Mouse (Mus musculus): ENCODE measurements around the gene Ncam1.

Ncam1 gene

GRCm38 (mm10) chr9:49755214-49755613 is 43.5 kb downstream of the Ncam1 start:
- DNase-seq (ENCODE audit: low spot score in 2 of 2), result no peak

- no peak for DNase-seq (ENCODE audit: low spot score in 2 of 2)
Observed at GRCm38 (mm10) chr9:49751466-49751865, 47.3 kb downstream of the Ncam1 start.

- no peak for DNase-seq (ENCODE audit: low spot score in 2 of 2)
Observed at GRCm38 (mm10) chr9:49746176-49746575, 52.5 kb downstream of the Ncam1 start.

GRCm38 (mm10) chr9:49745696-49746095 is 53.0 kb downstream of the Ncam1 start:
- DNase-seq (ENCODE audit: low spot score in 2 of 2), result no peak

- no peak for DNase-seq (ENCODE audit: low spot score in 2 of 2)
Observed at GRCm38 (mm10) chr9:49744286-49744685, 54.4 kb downstream of the Ncam1 start.

- DNase-seq (ENCODE audit: low spot score in 2 of 2), result no peak
Observed at GRCm38 (mm10) chr9:49739935-49740334, 58.8 kb downstream of the Ncam1 start.

DNA sequence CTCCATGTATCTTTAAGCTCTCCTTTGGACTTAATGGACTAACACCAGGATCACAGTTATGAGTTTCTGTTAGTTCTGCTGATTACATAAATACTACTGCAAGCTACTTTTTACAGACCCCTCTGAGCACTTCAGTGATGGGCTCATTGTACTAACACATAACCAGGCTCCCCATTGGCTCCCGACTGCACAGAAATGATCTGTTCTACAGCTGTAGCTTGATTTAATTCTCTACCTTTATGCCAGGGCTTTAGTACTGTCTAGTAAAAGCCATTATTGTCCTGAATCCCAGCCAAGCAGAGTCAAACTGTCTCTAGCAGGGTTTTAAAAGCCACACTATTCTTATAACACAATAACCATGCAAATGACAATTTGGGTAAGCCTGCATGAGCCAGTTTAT is 60.2 kb downstream of the Ncam1 start:
- no peak for DNase-seq (ENCODE audit: low spot score in 2 of 2)

- DNase-seq (ENCODE audit: low spot score in 2 of 2), result no peak
Observed at GRCm38 (mm10) chr9:49737166-49737565, 61.6 kb downstream of the Ncam1 start.

GRCm38 (mm10) chr9:49734348-49735007 is 64.2 kb downstream of the Ncam1 start:
- DNase-seq (ENCODE audit: low spot score in 2 of 2), result no peak

DNA sequence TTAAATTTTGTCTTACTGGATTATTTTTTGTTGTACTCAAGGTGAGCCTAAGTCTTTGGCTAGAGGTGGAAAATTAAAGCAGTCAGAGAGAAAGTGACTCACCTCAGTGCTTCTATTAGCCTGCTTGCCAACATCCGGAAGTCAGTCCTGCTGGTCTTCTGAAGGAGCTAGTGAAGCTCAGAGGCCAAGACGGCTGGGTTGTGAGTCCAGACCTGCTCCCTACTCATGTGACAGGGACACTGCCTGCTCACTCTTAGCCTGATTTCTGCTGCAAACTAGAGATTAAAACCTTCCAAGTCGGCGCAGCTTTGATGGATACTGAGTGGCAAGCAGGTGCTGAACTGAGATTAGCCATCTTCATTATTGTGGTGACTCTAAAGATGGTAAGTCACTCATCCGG is 65.0 kb downstream of the Ncam1 start:
- DNase-seq (ENCODE audit: low spot score in 2 of 2), result no peak

GRCm38 (mm10) chr9:49729479-49729878 is 69.2 kb downstream of the Ncam1 start:
- DNase-seq (ENCODE audit: low spot score in 2 of 2), result no peak

GRCm38 (mm10) chr9:49728211-49728610 is 70.5 kb downstream of the Ncam1 start:
- DNase-seq (ENCODE audit: low spot score in 2 of 2), result no peak

- no peak for DNase-seq (ENCODE audit: low spot score in 2 of 2)
Observed at GRCm38 (mm10) chr9:49722765-49723164, 76.0 kb downstream of the Ncam1 start.

- DNase-seq (ENCODE audit: low spot score in 2 of 2), result no peak
Observed at GRCm38 (mm10) chr9:49715121-49715520, 83.6 kb downstream of the Ncam1 start.

GRCm38 (mm10) chr9:49714091-49714490 is 84.6 kb downstream of the Ncam1 start:
- no peak for DNase-seq (ENCODE audit: low spot score in 2 of 2)

DNA sequence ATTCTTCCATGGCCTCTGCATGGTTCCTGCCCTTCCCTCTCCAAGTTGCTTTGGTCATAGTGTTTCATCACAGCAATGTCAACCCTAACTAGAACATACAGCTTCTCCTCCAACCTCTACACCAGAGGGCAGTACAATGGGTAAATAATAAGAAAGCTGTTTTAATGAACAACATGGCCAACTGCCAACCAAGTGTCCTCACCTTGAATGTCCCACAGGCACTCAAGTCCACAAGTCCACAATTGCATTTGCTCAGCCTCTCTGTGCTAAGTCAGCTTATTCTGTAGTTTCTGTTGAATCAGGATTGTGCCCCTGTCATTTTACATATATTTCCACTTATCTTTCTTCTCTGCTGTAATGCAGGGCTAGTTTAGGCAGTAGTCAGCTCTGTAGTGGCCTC is 91.1 kb downstream of the Ncam1 start:
- DNase-seq (ENCODE audit: low spot score in 2 of 2), result no peak

- DNase-seq (ENCODE audit: low spot score in 2 of 2), result no peak
Observed at GRCm38 (mm10) chr9:49704196-49704967, 94.3 kb downstream of the Ncam1 start.

- DNase-seq (ENCODE audit: low spot score in 2 of 2), result no peak
Observed at GRCm38 (mm10) chr9:49695371-49695770, 103.4 kb downstream of the Ncam1 start.

DNA sequence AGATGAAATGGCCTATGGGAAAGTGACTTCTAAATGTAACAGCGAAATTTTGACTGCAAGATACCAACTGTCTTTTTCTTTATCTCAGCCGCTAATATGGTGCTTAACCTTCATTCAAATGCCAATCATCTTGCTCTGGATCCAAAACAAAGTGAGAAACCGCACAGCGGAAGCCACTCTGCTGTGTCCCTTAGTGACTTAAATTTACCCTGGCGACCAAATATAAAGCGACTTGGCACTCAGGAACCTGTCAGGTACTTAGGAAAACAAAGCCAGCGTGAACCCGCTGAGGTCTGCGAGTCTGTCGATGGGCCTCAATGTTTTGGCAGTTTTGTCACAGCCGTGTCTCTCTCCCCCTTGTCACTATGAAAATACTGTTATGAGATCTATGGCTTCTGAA is 105.9 kb downstream of the Ncam1 start:
- no peak for DNase-seq (ENCODE audit: low spot score in 2 of 2)

DNA sequence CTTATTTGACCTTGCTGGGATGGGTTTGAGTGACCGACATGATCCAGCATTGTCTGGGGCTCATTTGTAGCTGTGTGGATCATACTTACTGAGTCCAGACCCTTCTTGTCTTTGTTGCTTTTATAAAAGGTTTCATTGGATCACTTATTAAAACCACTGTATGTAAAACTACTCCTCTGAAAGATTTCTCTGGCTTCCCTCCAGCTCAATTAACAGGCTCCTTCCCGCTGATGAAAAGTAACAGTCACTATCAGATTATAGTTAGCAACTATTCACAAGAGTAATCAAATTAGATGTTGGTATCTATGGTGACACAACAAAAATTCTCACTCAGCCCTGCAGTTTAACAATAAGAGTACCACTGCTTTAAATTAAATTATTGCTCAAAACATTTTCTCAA is 107.4 kb downstream of the Ncam1 start:
- DNase-seq (ENCODE audit: low spot score in 2 of 2), result no peak

- DNase-seq (ENCODE audit: low spot score in 2 of 2), result no peak
Observed at GRCm38 (mm10) chr9:49683566-49684273, 115.0 kb downstream of the Ncam1 start.

DNA sequence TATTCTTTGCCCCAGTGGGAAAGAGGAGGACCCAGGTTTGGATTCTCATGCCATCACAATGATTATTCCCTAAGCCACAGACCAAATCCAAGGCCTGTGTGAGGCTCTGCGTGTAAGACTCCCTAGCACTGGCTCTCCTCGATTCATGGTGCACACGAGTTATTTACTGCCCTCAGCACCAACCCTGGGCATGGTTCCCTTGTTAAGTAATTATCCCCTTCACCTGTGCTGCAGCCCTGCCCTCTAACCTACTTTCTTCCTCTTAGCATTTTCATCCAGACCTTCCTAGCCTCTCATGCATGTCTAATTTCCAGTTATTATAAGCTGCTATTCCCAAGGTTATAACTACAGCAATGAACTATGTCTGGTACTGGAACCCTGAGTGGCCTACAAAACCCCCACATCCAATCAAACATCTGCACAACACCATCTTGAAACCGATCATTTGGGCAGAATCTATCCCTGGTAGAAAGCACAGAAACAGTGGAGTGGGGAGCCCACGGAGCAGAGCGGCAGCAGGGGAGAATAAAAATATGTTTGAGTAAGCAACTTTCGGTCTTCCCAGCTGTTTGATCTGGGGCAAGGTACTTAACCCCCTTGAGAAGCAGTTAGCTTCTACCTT is 116.8 kb downstream of the Ncam1 start:
- DNase-seq (ENCODE audit: low spot score in 2 of 2), result no peak
